Mouse (Mus musculus): ENCODE results near the gene Lrp3.
A peak's percentile ranks its signal among the peaks of the same experiment; 100 is the strongest.

The Lrp3 gene

DNA sequence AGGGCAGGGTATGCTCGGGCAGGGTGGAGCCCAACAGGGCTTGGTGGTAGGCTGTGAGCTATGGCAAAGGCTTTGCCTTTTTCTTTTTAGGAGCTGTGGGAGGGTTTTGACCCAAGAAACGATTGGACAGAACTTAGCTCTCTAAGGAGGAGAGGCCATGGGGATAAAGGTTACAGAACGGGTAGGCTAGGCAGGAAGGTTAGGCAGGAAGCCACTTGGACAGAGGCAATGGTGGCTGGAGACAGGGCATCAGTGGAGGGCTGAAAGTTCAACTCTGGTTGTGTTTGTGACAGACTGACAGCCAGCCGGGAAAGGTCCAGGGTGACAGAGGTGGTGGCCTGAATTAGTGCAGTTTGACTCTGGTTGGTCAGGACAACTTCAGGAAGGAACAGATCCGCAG lies 25.6 kb downstream of the Lrp3 start:
- DNase-seq (ENCODE audit: low read depth, low spot score) = no peak

- no peak for DNase-seq (ENCODE audit: low read depth, low spot score)
Observed at GRCm38 (mm10) chr7:35185889-35186569, 29.3 kb downstream of the Lrp3 start, which contains the start of gene Slc7a10. TSS of gene Slc7a10 (plus strand) at chr7:35186385.

DNA sequence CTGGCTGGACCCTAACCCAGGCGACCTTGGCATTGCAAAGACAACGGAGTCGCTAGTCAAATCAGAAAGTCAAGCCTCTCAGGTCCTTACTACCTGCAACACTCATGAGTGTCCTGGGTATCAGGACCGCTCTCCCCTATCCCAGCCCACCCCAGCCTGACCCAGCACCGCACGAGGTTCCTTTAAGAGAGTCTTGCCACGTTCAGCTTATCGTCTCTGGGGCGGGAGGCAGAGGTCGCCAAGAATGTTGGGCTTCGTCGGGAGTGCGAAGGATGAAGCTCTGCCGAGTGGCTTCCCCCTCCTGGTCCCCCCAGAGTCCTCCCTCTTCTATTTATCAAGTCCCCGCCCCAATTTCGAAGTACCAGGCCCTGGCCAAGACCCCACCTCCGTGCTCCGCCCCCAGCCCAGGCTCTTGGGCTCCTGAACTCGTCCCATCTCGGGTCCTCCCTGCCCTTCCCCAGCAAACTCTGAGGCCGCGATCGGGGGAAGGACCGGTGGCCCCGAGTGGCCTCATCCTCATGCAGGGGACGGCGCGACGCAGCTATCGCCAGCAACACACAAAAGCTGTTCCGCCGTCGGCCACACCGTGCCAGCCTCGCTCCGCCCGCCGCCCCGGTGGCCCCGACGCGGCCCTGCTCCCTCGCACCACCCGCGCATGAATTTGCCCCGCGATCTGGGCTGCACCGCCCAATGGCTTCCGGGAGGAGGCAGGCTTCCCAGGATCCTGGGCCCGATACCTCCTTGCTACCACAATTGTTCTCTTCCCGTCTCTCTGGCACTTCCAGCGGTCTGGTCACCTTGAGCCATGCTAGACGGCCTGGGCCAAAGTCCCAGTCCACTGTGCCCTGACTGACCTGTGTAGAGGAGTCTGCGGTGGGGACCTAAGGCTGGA lies 30.2 kb downstream of the Lrp3 start:
- peak; percentile 29 for DNase-seq (ENCODE audit: low read depth, low spot score)

DNA sequence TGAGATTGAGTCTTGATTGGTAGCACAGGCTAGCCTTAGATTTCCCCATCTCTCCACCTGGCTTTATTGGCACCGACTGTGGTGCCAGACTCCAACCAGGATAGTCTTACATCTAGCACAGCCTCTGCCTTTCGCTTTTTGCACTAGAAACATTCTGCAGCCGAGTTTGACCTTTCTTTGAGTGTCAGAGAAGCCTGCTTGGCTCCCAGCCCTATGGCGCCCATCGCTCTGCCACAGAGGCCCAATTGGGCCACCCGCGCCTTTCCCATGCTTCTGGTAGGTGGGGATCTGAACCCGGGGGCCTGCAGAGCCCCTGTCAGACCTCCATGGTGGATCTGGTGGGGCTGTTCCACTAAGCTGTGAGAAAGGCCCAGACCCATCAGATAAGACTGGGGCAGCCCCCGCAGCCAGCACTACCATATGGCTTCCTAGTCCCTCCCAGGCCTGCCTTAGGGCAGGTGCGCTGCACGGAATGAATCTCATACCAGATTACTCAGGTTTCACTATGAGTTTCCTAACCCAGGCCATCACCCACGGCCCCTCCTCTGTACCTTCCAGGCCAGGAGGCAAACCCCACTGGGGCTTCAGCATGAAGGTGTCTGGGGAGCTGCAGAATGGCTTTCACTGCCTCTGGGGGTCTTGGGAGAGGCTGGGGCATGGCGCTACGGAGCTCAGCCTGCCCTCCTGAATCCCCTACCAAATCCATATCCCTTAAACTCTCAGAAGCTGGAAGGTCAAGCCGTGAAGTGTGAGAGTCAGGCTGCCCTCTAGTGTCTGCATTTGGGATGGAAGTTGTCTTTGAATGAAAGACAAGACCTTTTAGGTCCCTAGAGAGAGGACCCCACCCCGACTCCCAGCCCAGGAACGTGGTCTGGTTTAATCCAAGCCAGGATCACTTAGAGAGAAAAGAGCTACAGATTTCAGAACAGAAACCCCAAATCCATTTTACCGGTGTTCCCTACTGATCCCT lies 38.6 kb downstream of the Lrp3 start:
- peak; percentile 30 for DNase-seq (ENCODE audit: low read depth, low spot score)

DNA sequence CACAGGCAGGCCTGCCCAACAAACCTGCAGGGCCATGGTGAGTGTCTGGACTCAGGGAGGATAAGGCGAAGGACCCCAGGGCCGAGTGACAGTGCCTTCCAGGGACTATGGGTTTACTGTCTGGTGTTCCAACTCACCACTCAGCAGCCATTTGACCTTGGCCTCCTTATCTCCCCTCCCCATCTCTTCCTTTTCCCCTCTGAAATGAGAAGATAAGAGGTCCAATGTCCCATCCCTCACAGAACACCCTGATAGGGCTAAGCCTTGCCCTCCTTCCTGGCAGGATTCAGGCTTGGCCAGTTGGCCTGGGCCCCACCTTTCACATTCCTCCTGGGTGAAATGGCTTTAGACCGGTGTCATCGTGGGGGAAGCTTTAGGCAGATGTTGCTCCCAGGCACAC lies 39.8 kb downstream of the Lrp3 start:
- no peak for DNase-seq (ENCODE audit: low read depth, low spot score)

GRCm38 (mm10) chr7:35172519-35172918 lies 42.8 kb downstream of the Lrp3 start:
- no peak for DNase-seq (ENCODE audit: low read depth, low spot score)

- peak; percentile 91 for DNase-seq (ENCODE audit: low read depth, low spot score)
Observed at GRCm38 (mm10) chr7:35171867-35172382, 43.4 kb downstream of the Lrp3 start.

GRCm38 (mm10) chr7:35169341-35169740 lies 46.0 kb downstream of the Lrp3 start:
- DNase-seq (ENCODE audit: low read depth, low spot score) = peak; percentile 71

DNA sequence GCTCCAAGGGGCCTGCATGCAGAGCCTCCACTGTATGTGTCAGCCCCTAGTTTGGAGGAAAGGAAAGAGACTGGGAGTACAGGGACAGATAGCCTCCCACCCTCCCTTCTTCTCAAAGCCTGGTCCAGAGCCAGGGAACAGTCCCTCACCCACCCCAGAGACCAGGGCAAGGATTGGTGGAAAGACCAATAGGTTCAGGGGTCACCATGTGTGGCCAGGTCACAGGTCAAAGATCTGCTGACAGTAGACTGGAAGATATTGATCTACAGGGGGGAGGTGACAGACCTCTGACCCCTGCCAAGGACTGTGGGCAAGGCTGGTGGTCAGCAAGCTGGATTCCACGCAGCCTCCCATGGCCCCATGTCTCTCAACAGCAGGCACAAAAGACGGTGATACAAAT lies 47.4 kb downstream of the Lrp3 start:
- DNase-seq (ENCODE audit: low read depth, low spot score) = no peak

DNA sequence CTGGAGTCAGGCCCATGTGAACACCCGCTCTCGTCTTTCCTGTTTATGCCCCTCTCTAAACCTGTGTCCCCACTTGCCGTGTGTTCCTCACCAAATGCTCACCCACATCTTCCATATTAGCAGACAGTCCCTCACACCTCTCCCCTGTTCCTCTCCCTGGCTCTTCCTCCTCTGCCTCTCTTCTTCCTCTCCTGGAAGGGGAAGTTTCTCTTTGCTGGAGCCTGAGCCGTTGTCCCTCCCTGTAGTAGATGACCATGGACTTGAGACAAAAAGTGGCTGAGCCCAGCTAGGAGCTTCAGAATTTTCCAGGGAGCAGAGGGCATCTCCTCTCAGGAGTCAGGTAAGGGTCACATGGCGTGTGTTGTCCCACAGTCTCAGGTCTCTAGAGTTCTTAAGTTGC lies 48.3 kb downstream of the Lrp3 start:
- no peak for DNase-seq (ENCODE audit: low read depth, low spot score)

DNA sequence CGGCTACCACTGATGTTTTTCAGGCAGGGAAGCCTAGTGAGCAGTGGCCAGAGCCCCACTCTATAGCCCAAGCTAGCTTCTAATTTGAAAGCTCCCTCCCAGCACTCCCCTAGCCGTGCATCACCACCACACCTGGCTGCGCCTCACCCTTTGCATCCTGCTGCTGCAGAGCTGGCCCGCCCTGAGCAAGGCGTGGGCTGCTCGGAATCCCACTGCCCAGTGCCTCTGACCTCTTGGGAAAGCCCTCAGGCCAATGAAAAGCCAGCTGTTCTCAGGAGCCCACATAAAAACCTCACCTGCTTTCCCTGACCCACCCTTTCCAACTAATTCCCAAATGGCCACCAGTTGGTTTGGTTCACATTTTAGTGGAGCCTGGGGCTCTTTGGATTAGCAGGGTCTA lies 51.2 kb downstream of the Lrp3 start:
- no peak for DNase-seq (ENCODE audit: low read depth, low spot score)

GRCm38 (mm10) chr7:35163600-35163999 lies 51.7 kb downstream of the Lrp3 start:
- DNase-seq (ENCODE audit: low read depth, low spot score) = no peak

DNA sequence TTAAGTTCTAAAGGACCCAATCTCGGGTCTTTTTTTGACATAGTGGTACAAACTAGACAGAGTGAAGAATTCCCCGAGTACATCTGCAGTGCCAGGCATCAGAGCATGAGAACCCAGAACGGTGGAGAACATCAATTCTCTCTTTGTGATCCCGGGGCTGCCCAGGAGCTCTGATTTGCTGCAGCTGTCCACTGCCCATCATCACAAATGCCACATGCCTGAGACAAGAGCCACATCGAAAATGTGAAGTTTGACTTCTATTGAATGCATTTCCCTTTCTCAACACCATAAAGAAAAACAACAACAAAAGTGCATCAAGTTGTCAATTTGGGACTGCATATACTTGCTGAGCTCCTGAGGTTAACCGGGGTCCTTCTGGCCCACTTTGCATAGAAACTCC lies 52.9 kb downstream of the Lrp3 start:
- no peak for DNase-seq (ENCODE audit: low read depth, low spot score)

- DNase-seq (ENCODE audit: low read depth, low spot score) = no peak
Observed at GRCm38 (mm10) chr7:35157512-35157911, 57.8 kb downstream of the Lrp3 start.

GRCm38 (mm10) chr7:35156561-35157477 lies 58.5 kb downstream of the Lrp3 start:
- no peak for DNase-seq (ENCODE audit: low read depth, low spot score)

GRCm38 (mm10) chr7:35154449-35154848 lies 60.8 kb downstream of the Lrp3 start:
- no peak for DNase-seq (ENCODE audit: low read depth, low spot score)

GRCm38 (mm10) chr7:35150860-35151259 lies 64.4 kb downstream of the Lrp3 start:
- no peak for DNase-seq (ENCODE audit: low read depth, low spot score)
